Mouse (Mus musculus) forebrain, embryonic 13.5 days (tissue): ENCODE measurements around the gene Map6. TPM values are rescaled to one million over a fixed set of nuclear protein-coding genes. Genes with fewer than 3 reads are reported as not detected.

ENCODE experiments used
- ATAC-seq: fragments of 200-750 bp; cut with Nextera tagmentation; 2 replicates; pipeline ENCODE4 v1.8.0; 2017
- H3K27ac ChIP-seq: fragments of 300-500 bp; sonication (generic); 2 replicates; pipeline ENCODE4 v1.5.1; 2015; ENCODE audit warnings: inconsistent platforms, mild to moderate bottlenecking, moderate library complexity
- H3K27me3 ChIP-seq: fragments of 300-500 bp; sonication (generic); 2 replicates; pipeline ENCODE4 v1.6.1; 2015; ENCODE audit warnings: mild to moderate bottlenecking, inconsistent platforms
- H3K36me3 ChIP-seq: fragments of 300-500 bp; sonication (generic); 2 replicates; pipeline ENCODE4 v1.6.1; 2015; ENCODE audit warnings: mild to moderate bottlenecking, inconsistent platforms; ENCODE audit not compliant: poor library complexity, severe bottlenecking
- H3K4me1 ChIP-seq: fragments of 300-500 bp; sonication (generic); 2 replicates; pipeline ENCODE4 v1.6.1; 2015; ENCODE audit warnings: inconsistent platforms
- H3K4me2 ChIP-seq: fragments of 300-500 bp; sonication (generic); 2 replicates; pipeline ENCODE4 v1.6.1; 2015; ENCODE audit warnings: inconsistent platforms, mild to moderate bottlenecking, moderate library complexity
- H3K4me3 ChIP-seq: fragments of 300-500 bp; sonication (generic); 2 replicates; pipeline ENCODE4 v1.5.1; 2015; ENCODE audit warnings: mild to moderate bottlenecking, inconsistent platforms
- H3K9ac ChIP-seq: fragments of 300-500 bp; sonication (generic); 2 replicates; pipeline ENCODE4 v1.6.1; 2015; ENCODE audit warnings: mild to moderate bottlenecking, inconsistent platforms
- H3K9me3 ChIP-seq: fragments of 300-500 bp; sonication (generic); replicated peaks from 2 replicates; pipeline ENCODE4 v1.6.1; 2016; ENCODE audit warnings: inconsistent platforms
- WGBS: fragments of 180-500 bp; shearing (Covaris S2); methylation state at CpG from one replicate; pipeline ENCODE4 v1.1.7; 2015; 5-methylcytosine and 5-hydroxymethylcytosine counted together
- polyA plus RNA-seq: library from polyadenylated mRNA; unstranded; fragments of >200 nt; fragmentation: Nextera tagmentation; extraction: Ambion mirVana; gene quantifications from 2 replicates; pipeline ENCODE4 v1.2.1, GENCODE M21; 2015

The Map6 gene
- polyA plus RNA-seq, result 46.9 and 51.3 TPM in 2 replicates

GRCm38 (mm10) chr7:99267251-99267896 lies at the start of gene Map6:
Gene Map6 (plus strand): TSS chr7:99267447.
- ATAC-seq, result peak; percentile 66
- Histone ChIP-seq H3K27ac (peak within 1 kb of the TSS; percentile 96), H3K36me3 (peaks cover 4% of the 10 kb centered on the region; the same call in 1 of the 2 replicates), H3K9me3 (no peaks in the 10 kb centered on the region), H3K27me3 (0 out of 2 replicates have a peak, but pooled peaks cover 4% of the 10 kb centered on the region), H3K4me2 (peak within 1 kb of the TSS; percentile 97), H3K4me3 (peak within 1 kb of the TSS; percentile 77), H3K9ac (peak within 1 kb of the TSS; percentile 83), H3K4me1 (peaks cover 37% of the 10 kb centered on the region)
- WGBS, result under 1% methylated on average over 33 of the region's 34 CpGs

GRCm38 (mm10) chr7:99224225-99224624 lies 43.0 kb upstream of the Map6 start:
- WGBS, result 65% methylated on average over 7 of the region's 7 CpGs
- ATAC-seq, result no peak
- no peak overlapping the region for H3K4me3 ChIP-seq

GRCm38 (mm10) chr7:99224648-99225190 lies 42.5 kb upstream of the Map6 start:
- Histone ChIP-seq H3K36me3 (no peaks in the 10 kb centered on the region), H3K27me3 (no peaks in the 10 kb centered on the region), H3K4me1 (no peaks in the 10 kb centered on the region), H3K27ac (no peak overlapping the region), H3K9me3 (no peaks in the 10 kb centered on the region), H3K9ac (no peak overlapping the region), H3K4me3 (no peak overlapping the region), H3K4me2 (no peak overlapping the region)
- WGBS, result 44% methylated on average over 1 of the region's 1 CpGs
- no peak for ATAC-seq

More at GRCm38 (mm10) chr7:99224225-99224624, 43.0 kb upstream of the Map6 start:
- Histone ChIP-seq H3K9ac (no peak overlapping the region), H3K27me3 (no peaks in the 10 kb centered on the region), H3K4me1 (no peaks in the 10 kb centered on the region), H3K9me3 (no peaks in the 10 kb centered on the region), H3K4me2 (no peak overlapping the region), H3K27ac (no peak overlapping the region), H3K36me3 (no peaks in the 10 kb centered on the region)

- 76% methylated on average over 6 of the region's 6 CpGs for WGBS
- no peaks in the 10 kb centered on the region for H3K9me3 ChIP-seq
- H3K27ac ChIP-seq, result no peak overlapping the region
- no peaks in the 10 kb centered on the region for H3K4me1 ChIP-seq
- H3K27me3 ChIP-seq, result no peaks in the 10 kb centered on the region
- no peak overlapping the region for H3K4me2 ChIP-seq
- H3K4me3 ChIP-seq, result no peak overlapping the region
- no peaks in the 10 kb centered on the region for H3K36me3 ChIP-seq
- no peak for ATAC-seq
- no peak overlapping the region for H3K9ac ChIP-seq
Measured at GRCm38 (mm10) chr7:99225421-99225820, 41.8 kb upstream of the Map6 start.

- Histone ChIP-seq H3K27ac (no peak overlapping the region), H3K4me1 (no peaks in the 10 kb centered on the region)
- 94% methylated on average over 10 of the region's 10 CpGs for whole genome bisulfite sequencing
Measured at GRCm38 (mm10) chr7:99226662-99227061, 40.6 kb upstream of the Map6 start.

GRCm38 (mm10) chr7:99227267-99227666 lies 40.0 kb upstream of the Map6 start:
- H3K27me3 ChIP-seq, result no peaks in the 10 kb centered on the region
- H3K36me3 ChIP-seq, result no peaks in the 10 kb centered on the region
- no peaks in the 10 kb centered on the region for H3K9me3 ChIP-seq
- H3K4me3 ChIP-seq, result no peak overlapping the region
- no peak overlapping the region for H3K27ac ChIP-seq
- H3K9ac ChIP-seq, result no peak overlapping the region
- ATAC-seq, result no peak
- WGBS, result 95% methylated on average over 4 of the region's 4 CpGs
- H3K4me1 ChIP-seq, result no peaks in the 10 kb centered on the region
- H3K4me2 ChIP-seq, result no peak overlapping the region

More at GRCm38 (mm10) chr7:99226662-99227061, 40.6 kb upstream of the Map6 start:
- Histone ChIP-seq H3K9ac (no peak overlapping the region), H3K9me3 (no peaks in the 10 kb centered on the region), H3K4me3 (no peak overlapping the region), H3K4me2 (no peak overlapping the region), H3K27me3 (no peaks in the 10 kb centered on the region), H3K36me3 (no peaks in the 10 kb centered on the region)
- ATAC-seq, result no peak

- 88% methylated on average over 8 of the region's 8 CpGs for WGBS
Measured at GRCm38 (mm10) chr7:99228825-99229224, 38.4 kb upstream of the Map6 start.

GRCm38 (mm10) chr7:99229411-99229810 lies 37.8 kb upstream of the Map6 start:
- no peaks in the 10 kb centered on the region for H3K36me3 ChIP-seq
- peak; percentile 59; the same call in 1 of the 2 replicates for ATAC-seq
- H3K4me1 ChIP-seq, result no peaks in the 10 kb centered on the region

More at GRCm38 (mm10) chr7:99228825-99229224, 38.4 kb upstream of the Map6 start:
- Histone ChIP-seq H3K4me2 (no peak overlapping the region), H3K9ac (no peak overlapping the region), H3K27ac (no peak overlapping the region), H3K36me3 (no peaks in the 10 kb centered on the region), H3K4me1 (no peaks in the 10 kb centered on the region), H3K9me3 (no peaks in the 10 kb centered on the region), H3K27me3 (no peaks in the 10 kb centered on the region), H3K4me3 (no peak overlapping the region)
- ATAC-seq, result no peak

GRCm38 (mm10) chr7:99230061-99230747 lies 37.0 kb upstream of the Map6 start:
- H3K9ac ChIP-seq, result no peak overlapping the region
- H3K27ac ChIP-seq, result no peak overlapping the region
- H3K4me3 ChIP-seq, result no peak overlapping the region
- H3K9me3 ChIP-seq, result no peaks in the 10 kb centered on the region
- no peaks in the 10 kb centered on the region for H3K27me3 ChIP-seq
- H3K4me1 ChIP-seq, result no peaks in the 10 kb centered on the region
- no peak for ATAC-seq
- no peak overlapping the region for H3K4me2 ChIP-seq
- H3K36me3 ChIP-seq, result no peaks in the 10 kb centered on the region
- 79% methylated on average over 7 of the region's 7 CpGs for WGBS

More at GRCm38 (mm10) chr7:99229411-99229810, 37.8 kb upstream of the Map6 start:
- Histone ChIP-seq H3K27me3 (no peaks in the 10 kb centered on the region), H3K4me3 (no peak overlapping the region), H3K4me2 (no peak overlapping the region), H3K9ac (no peak overlapping the region), H3K9me3 (no peaks in the 10 kb centered on the region), H3K27ac (no peak overlapping the region)
- 17% methylated on average over 2 of the region's 2 CpGs for WGBS

GRCm38 (mm10) chr7:99232571-99232970 lies 34.7 kb upstream of the Map6 start:
- no peak overlapping the region for H3K9ac ChIP-seq
- 0 out of 2 replicates have a peak, but pooled peaks cover 6% of the 10 kb centered on the region for H3K4me1 ChIP-seq
- WGBS, result 66% methylated on average over 6 of the region's 6 CpGs
- no peak overlapping the region for H3K4me2 ChIP-seq
- no peak overlapping the region for H3K4me3 ChIP-seq
- H3K9me3 ChIP-seq, result no peaks in the 10 kb centered on the region
- H3K27ac ChIP-seq, result no peak overlapping the region
- no peak for ATAC-seq
- no peaks in the 10 kb centered on the region for H3K36me3 ChIP-seq
- peaks cover 3% of the 10 kb centered on the region; the same call in 1 of the 2 replicates for H3K27me3 ChIP-seq

- Histone ChIP-seq H3K27ac (no peak overlapping the region), H3K9me3 (no peaks in the 10 kb centered on the region), H3K4me3 (no peak overlapping the region), H3K27me3 (peaks cover 20% of the 10 kb centered on the region), H3K9ac (no peak overlapping the region), H3K4me1 (0 out of 2 replicates have a peak, but pooled peaks cover 10% of the 10 kb centered on the region), H3K36me3 (no peaks in the 10 kb centered on the region), H3K4me2 (no peak overlapping the region)
- no peak for ATAC-seq
- WGBS, result 35% methylated on average over 2 of the region's 2 CpGs
Measured at GRCm38 (mm10) chr7:99234916-99235315, 32.3 kb upstream of the Map6 start.

- no peak overlapping the region for H3K27ac ChIP-seq
Measured at GRCm38 (mm10) chr7:99235657-99236056, 31.6 kb upstream of the Map6 start.

More at GRCm38 (mm10) chr7:99235657-99236056, 31.6 kb upstream of the Map6 start:
- ATAC-seq, result no peak
- no peak overlapping the region for H3K4me2 ChIP-seq
- no peak overlapping the region for H3K9ac ChIP-seq
- no peaks in the 10 kb centered on the region for H3K9me3 ChIP-seq
- no peak overlapping the region for H3K4me3 ChIP-seq
- H3K36me3 ChIP-seq, result no peaks in the 10 kb centered on the region
- 0 out of 2 replicates have a peak, but pooled peaks cover 10% of the 10 kb centered on the region for H3K4me1 ChIP-seq
- 73% methylated on average over 2 of the region's 2 CpGs for WGBS
- peaks cover 20% of the 10 kb centered on the region for H3K27me3 ChIP-seq
